Mouse (Mus musculus): ENCODE data around the gene Lrmda. TPM values are rescaled to one million over a fixed set of nuclear protein-coding genes. Genes with fewer than 3 reads are reported as not detected.

Lrmda gene
- total and polyA plus RNA-seq, 3 experiments = 5.1 to 5.9 TPM; not detected in 1

DNA sequence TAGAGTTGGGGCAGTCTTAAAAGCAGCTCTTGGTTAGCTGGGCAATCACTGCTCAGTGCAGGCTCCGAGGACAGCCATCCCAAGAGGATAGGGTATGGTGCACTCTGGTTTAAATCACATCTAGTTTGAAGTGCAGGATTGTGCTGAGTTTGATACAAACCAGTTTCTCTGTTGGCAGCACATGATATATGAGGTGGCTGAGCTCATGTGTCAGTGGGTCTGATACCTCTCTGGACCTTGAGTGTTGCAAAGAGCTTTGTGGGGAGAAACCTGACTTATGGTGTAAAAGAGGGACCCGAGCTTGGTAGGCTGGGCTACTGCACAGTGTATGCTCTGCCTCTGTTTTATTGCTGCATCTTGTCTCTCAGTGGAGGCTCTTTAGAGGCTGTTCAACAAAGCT lies 49.7 kb downstream of the Lrmda start:
- H3K27me3 ChIP-seq (ENCODE audit: control insufficient read depth in 1 of 2, insufficient read depth in 2 of 2, low read length in 2 of 2) = no peaks in the 10 kb centered on the region
- no peak overlapping the region for H3K9ac ChIP-seq (ENCODE audit: control insufficient read depth, low read depth, low read length, poor library complexity, severe bottlenecking)
- no peaks in the 10 kb centered on the region for H3K4me1 ChIP-seq (ENCODE audit: control insufficient read depth in 1 of 2, insufficient read depth in 2 of 2, low read length in 2 of 2)
- no peaks in the 10 kb centered on the region for H3K36me3 ChIP-seq (ENCODE audit: control insufficient read depth in 1 of 2, insufficient read depth in 2 of 2, low read length in 2 of 2)
- TF ChIP-seq GABPA (IDR thresholded peaks at IDR 0.05; ENCODE audit: low read depth, low read length) = no peak
- no peak for TF ChIP-seq KAT2A (conservative IDR thresholded peaks at IDR 0.05; ENCODE audit: low read depth, low read length)
- no peak for TF ChIP-seq MEF2A (IDR thresholded peaks at IDR 0.05; ENCODE audit: extremely low read depth, insufficient replicate concordance, low read depth, low read length, poor library complexity, severe bottlenecking)
- TF ChIP-seq POLR2A (IDR thresholded peaks at IDR 0.05; ENCODE audit: control insufficient read depth in 1 of 2, insufficient read depth in 1 of 2, low read depth in 1 of 2, low read length in 2 of 2, poor library complexity in 1 of 2) = no peak
- TF ChIP-seq MYC (IDR thresholded peaks at IDR 0.05; ENCODE audit: low read depth, low read length) = no peak
- TF ChIP-seq MAX (IDR thresholded peaks at IDR 0.05; ENCODE audit: low read length) = no peak
- DNase-seq (ENCODE audit: low read depth, low spot score) = no peak
- H3K27ac ChIP-seq (ENCODE audit: control insufficient read depth, low read depth, low read length) = no peak overlapping the region
- no peaks in the 10 kb centered on the region for H3K79me2 ChIP-seq (ENCODE audit: control insufficient read depth, insufficient read depth, low read length, poor library complexity)
- no peaks in the 10 kb centered on the region for H3K9me3 ChIP-seq (replicated peaks; ENCODE audit: insufficient read depth, low read length)
- H3K4me3 ChIP-seq (ENCODE audit: control insufficient read depth in 1 of 2, insufficient read depth in 1 of 2, low read depth in 2 of 2, low read length in 2 of 2) = no peak overlapping the region

DNA sequence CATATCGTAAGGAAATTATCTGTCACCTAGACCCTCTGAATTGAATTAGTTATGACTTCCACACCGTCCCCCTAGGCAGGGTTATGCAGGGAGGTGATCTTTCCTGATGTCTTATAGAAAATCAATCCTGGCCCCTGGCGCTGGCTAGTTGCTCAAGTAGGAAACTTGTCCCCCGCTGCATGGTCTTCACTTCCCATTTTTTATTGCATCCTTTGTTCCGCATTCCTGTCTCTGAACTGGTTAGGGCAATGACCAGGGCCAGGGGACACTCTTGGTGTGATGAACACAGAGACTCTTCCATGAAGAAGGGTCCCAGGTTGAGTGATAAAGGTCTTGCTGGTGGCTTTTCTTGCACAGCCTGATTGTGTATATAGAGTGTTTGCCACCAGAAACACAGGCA lies 53.9 kb downstream of the Lrmda start:
- Histone ChIP-seq H3K9ac (ENCODE audit: control insufficient read depth, low read depth, low read length, poor library complexity, severe bottlenecking) (no peak overlapping the region), H3K27me3 (ENCODE audit: control insufficient read depth in 1 of 2, insufficient read depth in 2 of 2, low read length in 2 of 2) (no peaks in the 10 kb centered on the region), H3K4me3 (ENCODE audit: control insufficient read depth in 1 of 2, insufficient read depth in 1 of 2, low read depth in 2 of 2, low read length in 2 of 2) (no peak overlapping the region), H3K4me1 (ENCODE audit: control insufficient read depth in 1 of 2, insufficient read depth in 2 of 2, low read length in 2 of 2) (no peaks in the 10 kb centered on the region), H3K36me3 (ENCODE audit: control insufficient read depth in 1 of 2, insufficient read depth in 2 of 2, low read length in 2 of 2) (no peaks in the 10 kb centered on the region), H3K27ac (ENCODE audit: control insufficient read depth, low read depth, low read length) (no peak overlapping the region), H3K79me2 (ENCODE audit: control insufficient read depth, insufficient read depth, low read length, poor library complexity) (no peaks in the 10 kb centered on the region), H3K9me3 (replicated peaks; ENCODE audit: insufficient read depth, low read length) (no peaks in the 10 kb centered on the region)
- DNase-seq (ENCODE audit: low read depth, low spot score) = no peak
- TF ChIP-seq ELF1 (IDR thresholded peaks at IDR 0.05; ENCODE audit: low read depth, low read length) (no peak), ZMIZ1 (IDR thresholded peaks at IDR 0.05; ENCODE audit: low read depth, low read length) (no peak)

GRCm38 (mm10) chr14:22074229-22074628 lies 54.7 kb downstream of the Lrmda start:
- no peak for DNase-seq (ENCODE audit: low read depth, low spot score)

More at GRCm38 (mm10) chr14:22074229-22074628, 54.7 kb downstream of the Lrmda start:
- no peaks in the 10 kb centered on the region for H3K79me2 ChIP-seq (ENCODE audit: control insufficient read depth, insufficient read depth, low read length, poor library complexity)
- H3K4me3 ChIP-seq (ENCODE audit: control insufficient read depth in 1 of 2, insufficient read depth in 1 of 2, low read depth in 2 of 2, low read length in 2 of 2) = no peak overlapping the region
- H3K9ac ChIP-seq (ENCODE audit: control insufficient read depth, low read depth, low read length, poor library complexity, severe bottlenecking) = no peak overlapping the region
- H3K27me3 ChIP-seq (ENCODE audit: control insufficient read depth in 1 of 2, insufficient read depth in 2 of 2, low read length in 2 of 2) = no peaks in the 10 kb centered on the region
- TF ChIP-seq MEF2A (IDR thresholded peaks at IDR 0.05; ENCODE audit: extremely low read depth, insufficient replicate concordance, low read depth, low read length, poor library complexity, severe bottlenecking) (no peak), MAX (IDR thresholded peaks at IDR 0.05; ENCODE audit: low read length) (no peak), SIN3A (IDR thresholded peaks at IDR 0.05; ENCODE audit: low read length) (no peak), RCOR1 (IDR thresholded peaks at IDR 0.05; ENCODE audit: low read depth, low read length) (no peak), GATA1 (IDR thresholded peaks at IDR 0.05; ENCODE audit: low read depth, low read length) (no peak), MXI1 (IDR thresholded peaks at IDR 0.05; ENCODE audit: low read depth, low read length) (no peak), BHLHE40 (IDR thresholded peaks at IDR 0.05; ENCODE audit: borderline replicate concordance, low read depth, low read length) (no peak), TBP (IDR thresholded peaks at IDR 0.05; ENCODE audit: low read depth, low read length) (no peak), EP300 (IDR thresholded peaks at IDR 0.05; ENCODE audit: low read depth in 1 of 2, low read length in 2 of 2) (no peak), ELF1 (IDR thresholded peaks at IDR 0.05; ENCODE audit: low read depth, low read length) (no peak), HCFC1 (IDR thresholded peaks at IDR 0.05; ENCODE audit: low read depth, low read length) (no peak), ZKSCAN1 (IDR thresholded peaks at IDR 0.05; ENCODE audit: low read depth, low read length) (no peak), CHD2 (IDR thresholded peaks at IDR 0.05; ENCODE audit: low read length) (no peak), MYB (IDR thresholded peaks at IDR 0.05; ENCODE audit: low read depth, low read length) (no peak), ZC3H11A (IDR thresholded peaks at IDR 0.05; ENCODE audit: low read depth, low read length) (no peak), USF2 (IDR thresholded peaks at IDR 0.05; ENCODE audit: borderline replicate concordance in 1 of 2, insufficient read depth in 1 of 2, low read depth in 1 of 2, low read length in 2 of 2) (no peak), MAZ (IDR thresholded peaks at IDR 0.05; ENCODE audit: low read depth, low read length) (no peak), MAFK (IDR thresholded peaks at IDR 0.05; ENCODE audit: borderline replicate concordance, low read depth, low read length) (no peak)
- no peaks in the 10 kb centered on the region for H3K9me3 ChIP-seq (replicated peaks; ENCODE audit: insufficient read depth, low read length)
- H3K36me3 ChIP-seq (ENCODE audit: control insufficient read depth in 1 of 2, insufficient read depth in 2 of 2, low read length in 2 of 2) = no peaks in the 10 kb centered on the region
- no peaks in the 10 kb centered on the region for H3K4me1 ChIP-seq (ENCODE audit: control insufficient read depth in 1 of 2, insufficient read depth in 2 of 2, low read length in 2 of 2)
- H3K27ac ChIP-seq (ENCODE audit: control insufficient read depth, low read depth, low read length) = no peak overlapping the region
